In the genomic region with DNA sequence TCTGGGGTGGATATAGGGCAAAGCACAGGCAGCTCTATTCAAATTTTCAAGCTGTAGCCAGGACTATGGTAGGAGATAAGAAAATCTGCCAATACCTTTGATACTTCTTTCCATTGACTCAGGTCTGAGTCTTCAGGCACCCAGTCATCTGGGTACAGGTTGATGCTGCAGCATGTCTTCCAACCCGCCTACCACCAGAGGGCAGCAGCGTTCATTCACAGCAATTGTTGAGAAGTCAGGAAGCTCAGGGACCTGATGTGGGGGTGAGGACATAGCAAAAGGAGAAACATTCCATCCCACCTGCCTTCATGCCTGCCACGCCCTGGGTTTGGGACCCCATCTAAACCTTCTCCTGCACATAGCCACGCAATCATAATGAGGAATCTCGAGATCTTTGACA, we compare ENCODE assay signal across 8 mouse cellular contexts.
DNase-seq lines count a peak whose midpoint lies in the region; ATAC-seq and TF ChIP-seq lines count a peak whose summit lies in the region.

No protein-coding gene starts in this region.

- no peaks in the 10 kb centered on the region for H3K4me1 ChIP-seq in thymus, adult 2 months (replicated peaks; ENCODE audit: control insufficient read depth, insufficient read depth, low read length)
- no peaks in the 10 kb centered on the region for H3K4me1 ChIP-seq in cerebellum, adult 2 months (ENCODE audit: control insufficient read depth, insufficient read depth, low read length)

- intact Hi-C loops in heart, postnatal 10 days (cut with DNase I), result loop anchor here (5.0 kb wide), 1 partner anchor 59 kb away; no protein-coding TSS in a partner anchor

- no peak for TF ChIP-seq POLR2A in thymus, adult 2 months (IDR thresholded peaks at IDR 0.05; ENCODE audit: control insufficient read depth, extremely low read depth, insufficient read depth, low read length, poor library complexity)
- TF ChIP-seq POLR2A in cerebellum, adult 2 months (IDR thresholded peaks at IDR 0.05; ENCODE audit: borderline replicate concordance, insufficient read depth, low read length), result no peak

- H3K4me3 ChIP-seq in thymus, adult 2 months (ENCODE audit: control insufficient read depth, insufficient read depth, low read length), result no peak overlapping the region
- no peak overlapping the region for H3K4me3 ChIP-seq in cerebellum, adult 2 months (replicated peaks; ENCODE audit: insufficient read depth, low read depth, low read length)

- TF ChIP-seq CTCF in thymus, adult 2 months (IDR thresholded peaks at IDR 0.05; ENCODE audit: borderline replicate concordance, control insufficient read depth, extremely low read depth, insufficient read depth, low read length, poor library complexity), result no peak
- peak; percentile 56 for TF ChIP-seq CTCF in cerebellum, adult 2 months (IDR thresholded peaks at IDR 0.05; ENCODE audit: borderline replicate concordance, insufficient read depth, low read depth, low read length)

- H3K27me3 ChIP-seq in thymus, adult 2 months (ENCODE audit: control insufficient read depth, insufficient read depth, low read length), result no peaks in the 10 kb centered on the region
- H3K27me3 ChIP-seq in cerebellum, adult 2 months (ENCODE audit: control insufficient read depth, insufficient read depth, low read length), result no peaks in the 10 kb centered on the region

- no peaks in the 10 kb centered on the region for H3K36me3 ChIP-seq in thymus, adult 2 months (ENCODE audit: control insufficient read depth, insufficient read depth, low read length)

- H3K27ac ChIP-seq in thymus, adult 2 months (ENCODE audit: control insufficient read depth, insufficient read depth, low read length), result no peak overlapping the region
- no peak overlapping the region for H3K27ac ChIP-seq in cerebellum, adult 2 months (ENCODE audit: insufficient read depth, low read length)

- 15% methylated on average over 5 of the region's 5 CpGs for WGBS in thymus, adult 2 months
- 17% methylated on average over 5 of the region's 5 CpGs for WGBS in cerebellum, adult 2 months

- peak; percentile 6 to 64 for DNase-seq in heart, postnatal 10 days
- no peak for DNase-seq in heart, adult 11 months
- peak; percentile 39 for DNase-seq in thymus, adult 2 months
- DNase-seq in thymus, adult 18-20 months, result no peak
- peak; percentile 1 to 5 for DNase-seq in cerebellum, adult 2 months
- peak; percentile 20 to 80 for DNase-seq in kidney, postnatal 36 days
- DNase-seq in retina, postnatal 1 day, result peak; percentile 55

- ATAC-seq in frontal cortex, adult (ENCODE audit: low TSS enrichment), result no peak

Comparison
In these comparisons a context has a peak if more than half of its experiments do, and no peak if none do; other contexts are left out.
1. DNase-seq: peak in heart, postnatal 10 days (2 of 2), thymus, adult 2 months (single experiment), cerebellum, adult 2 months (2 of 2), kidney, postnatal 36 days (2 of 2) and retina, postnatal 1 day (single experiment); none in heart, adult 11 months (single experiment) and thymus, adult 18-20 months (0 of 2).